Mouse (Mus musculus): ENCODE results near the gene Ush2a.

Ush2a gene

DNA sequence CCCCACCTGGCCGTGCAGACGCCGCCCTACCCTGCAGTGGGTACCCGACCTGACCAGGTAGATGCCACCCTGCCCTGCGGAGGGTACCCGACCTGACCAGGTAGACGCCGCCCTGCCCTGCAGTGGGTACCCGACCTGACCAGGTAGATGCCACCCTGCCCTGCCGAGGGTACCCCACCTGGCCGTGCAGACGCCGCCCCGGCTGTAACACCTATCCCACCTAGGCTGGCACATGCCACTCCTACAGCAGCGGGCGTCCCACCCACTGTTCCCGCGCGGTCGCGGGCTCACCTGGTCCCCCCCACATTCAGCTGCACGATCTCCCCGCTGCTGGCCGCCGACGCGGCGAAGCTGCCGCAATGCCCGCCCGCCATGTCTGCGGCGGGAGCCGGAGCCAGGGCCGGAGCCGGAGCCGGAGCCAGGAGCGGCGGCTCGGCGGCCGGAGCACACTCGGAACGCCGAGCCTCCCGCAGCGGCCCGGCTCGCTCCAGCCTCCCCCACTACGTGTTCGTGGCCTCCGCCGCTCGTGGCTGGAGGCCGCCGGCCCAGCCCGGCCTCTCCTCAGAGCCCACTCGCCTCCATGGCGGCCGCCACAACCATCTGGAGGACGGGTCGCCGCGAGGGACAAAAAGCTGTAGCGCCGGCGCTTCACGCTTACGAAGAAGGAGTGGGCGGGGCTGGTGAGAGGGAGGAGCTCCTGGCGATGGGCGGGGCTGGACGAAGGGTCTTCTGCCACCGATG lies 745.6 kb downstream of the Ush2a start, which contains the start of gene Kctd3:
Gene Kctd3 (minus strand): TSS at position 603 of the 741 bp plus-strand sequence.
- peak; percentile 97 to 99 for DNase-seq (ENCODE audit: low spot score in 2 of 2)

DNA sequence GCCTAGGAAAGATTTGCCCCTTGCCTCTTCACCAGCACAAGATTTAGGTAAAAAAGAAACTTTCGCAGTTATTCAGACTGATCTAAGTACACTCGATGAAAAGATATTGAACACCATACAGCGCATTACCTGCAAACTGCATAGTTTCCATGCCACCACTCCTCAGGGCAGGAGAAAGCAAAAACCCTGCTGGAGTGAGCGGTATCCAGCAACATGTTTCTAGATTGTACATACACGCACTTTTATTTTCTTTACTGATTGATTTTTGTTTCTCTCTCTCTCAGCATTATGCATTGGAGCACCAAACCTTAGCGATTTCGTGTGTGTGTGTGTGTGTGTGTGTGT lies 746.1 kb downstream of the Ush2a start:
- no peak for DNase-seq (ENCODE audit: low spot score in 2 of 2)

DNA sequence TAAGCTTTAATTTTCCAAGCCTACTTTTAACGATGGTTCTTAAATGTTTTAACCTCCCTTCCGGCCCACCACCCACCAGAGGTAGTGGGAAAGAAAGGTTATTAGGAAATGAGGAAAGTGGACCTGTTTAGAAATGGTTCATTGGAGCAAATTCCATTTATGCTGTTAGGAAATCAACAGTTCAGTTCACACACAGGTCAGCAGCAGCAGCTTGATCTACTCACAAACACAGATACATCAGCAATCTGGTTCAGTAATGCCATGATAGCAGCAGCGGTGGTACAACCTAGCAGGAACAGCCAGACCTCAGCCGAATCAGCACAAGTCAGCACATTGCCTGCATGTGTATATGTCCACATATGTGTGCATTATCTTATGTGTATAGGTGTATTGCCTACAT lies 748.8 kb downstream of the Ush2a start:
- no peak for DNase-seq (ENCODE audit: low spot score in 2 of 2)

DNA sequence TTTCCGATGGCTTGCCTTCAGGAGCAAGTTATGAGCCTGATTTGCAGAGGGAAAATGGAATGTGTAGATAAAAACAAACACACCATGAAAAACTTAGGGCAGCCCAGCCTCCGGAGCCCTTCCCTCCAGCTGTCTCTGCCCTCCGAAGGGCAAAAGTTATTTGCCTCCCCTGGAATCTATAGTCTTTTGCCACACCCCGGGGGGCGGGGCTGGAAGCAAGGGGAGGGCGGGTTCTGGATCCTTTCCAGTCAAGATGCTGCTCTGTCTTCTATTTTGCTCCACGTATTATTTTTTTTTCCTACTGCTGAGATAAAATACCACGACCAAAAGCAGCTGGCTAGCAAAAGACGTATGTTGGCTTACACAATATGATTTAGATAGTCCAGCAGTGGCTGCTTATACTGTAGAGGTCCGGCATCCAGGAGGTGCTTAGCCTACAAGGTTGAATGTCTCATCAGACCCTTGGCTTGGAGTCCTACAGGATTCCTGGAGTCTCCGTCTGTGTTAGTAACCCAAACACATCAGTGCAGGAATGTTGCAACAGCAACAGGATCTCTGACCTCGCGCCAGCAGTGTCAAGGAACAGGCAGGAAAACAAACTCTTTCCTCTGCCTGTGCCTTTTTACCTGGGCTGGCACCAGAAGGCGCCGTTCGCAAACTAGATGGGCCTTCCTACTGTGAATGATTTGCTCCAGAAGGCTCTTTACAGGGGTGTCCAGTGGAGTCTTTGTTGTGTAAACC lies 751.2 kb downstream of the Ush2a start:
- DNase-seq (ENCODE audit: low spot score in 2 of 2), result no peak

DNA sequence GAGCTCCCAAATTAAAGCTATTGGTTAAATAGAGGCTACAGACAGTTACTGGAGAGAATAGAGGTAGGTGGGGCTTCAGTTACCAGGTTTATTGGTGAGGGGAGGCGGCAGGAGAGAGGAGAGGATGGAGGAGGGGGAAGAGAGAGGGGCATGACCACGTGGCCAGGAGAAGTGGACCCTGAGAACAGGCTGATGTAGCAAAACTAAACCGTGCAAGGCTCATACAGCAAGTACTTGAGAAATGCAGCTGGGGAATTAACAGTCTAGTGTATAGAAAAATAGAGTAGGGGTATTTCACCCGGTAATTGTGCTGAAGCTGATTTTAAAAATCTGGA lies 751.7 kb downstream of the Ush2a start:
- no peak for DNase-seq (ENCODE audit: low spot score in 2 of 2)
